Mouse (Mus musculus) olfactory bulb, adult 2 months (tissue): Measurements from ENCODE around the gene Cux2.

ENCODE experiments used
- CTCF ChIP-seq: fragments of 200-500 bp; IDR thresholded peaks from 2 replicates; pipeline ENCODE4 v1.5.1; 2012; ENCODE audit warnings: low read depth, mild to moderate bottlenecking, low read length, moderate library complexity; ENCODE audit not compliant: insufficient read depth
- POLR2A ChIP-seq: fragments of 200-500 bp; IDR thresholded peaks from 2 replicates; pipeline ENCODE4 v1.6.1; 2012; ENCODE audit warnings: mild to moderate bottlenecking, low read depth, low read length, moderate library complexity; ENCODE audit not compliant: insufficient read depth

GRCm38 (mm10) chr5:121819559-121819958, 230.3 kb downstream of the Cux2 start:
- TF ChIP-seq CTCF (no peak), POLR2A (no peak)
